Mouse (Mus musculus) lung, postnatal 0 days (tissue): ENCODE results near the gene Armc10. TPM values are rescaled to one million over a fixed set of nuclear protein-coding genes. Genes with fewer than 3 reads are reported as not detected.

Experiments used
- ATAC-seq: fragments of 200-750 bp; cut with Nextera tagmentation; 2 replicates; pipeline ENCODE4 v1.8.0; 2017; ENCODE audit warnings: moderate library complexity
- DNase-seq: peaks from one replicate; pipeline ENCODE4 v3.0.0-alpha.2; 2016; ENCODE audit warnings: low spot score
- H3K27ac ChIP-seq: fragments of 300-500 bp; sonication (generic); 2 replicates; pipeline ENCODE4 v1.5.1; 2014; ENCODE audit warnings: antibody characterized with exemption, mild to moderate bottlenecking, low read length, mixed read lengths
- H3K27me3 ChIP-seq: fragments of 300-500 bp; sonication (generic); replicated peaks from 2 replicates; pipeline ENCODE4 v1.6.1; 2014; ENCODE audit warnings: low read length, mixed read lengths; ENCODE audit not compliant: insufficient read depth
- H3K36me3 ChIP-seq: fragments of 300-500 bp; sonication (generic); 2 replicates; pipeline ENCODE4 v1.6.1; 2014; ENCODE audit warnings: low read length, mixed read lengths; ENCODE audit not compliant: insufficient read depth
- H3K4me1 ChIP-seq: fragments of 300-500 bp; sonication (generic); 2 replicates; pipeline ENCODE4 v1.6.1; 2014; ENCODE audit warnings: antibody characterized with exemption, low read depth, low read length, mixed read lengths; ENCODE audit not compliant: insufficient read depth
- H3K4me2 ChIP-seq: fragments of 300-500 bp; sonication (generic); replicated peaks from 2 replicates; pipeline ENCODE4 v1.6.1; 2014; ENCODE audit warnings: low read depth, mild to moderate bottlenecking, low read length, moderate library complexity, mixed read lengths
- H3K4me3 ChIP-seq: fragments of 300-500 bp; sonication (generic); 2 replicates; pipeline ENCODE4 v1.5.1; 2014; ENCODE audit warnings: low read depth, low read length
- H3K9ac ChIP-seq: fragments of 300-500 bp; sonication (generic); replicated peaks from 2 replicates; pipeline ENCODE4 v1.6.1; 2014; ENCODE audit warnings: low read depth, mild to moderate bottlenecking
- H3K9me3 ChIP-seq: fragments of 300-500 bp; sonication (generic); 2 replicates; pipeline ENCODE4 v1.6.1; 2016; ENCODE audit warnings: low read length, mixed read lengths
- CTCF ChIP-seq: IDR thresholded peaks from 2 replicates; pipeline ENCODE4 v1.5.1; 2016; ENCODE audit warnings: antibody characterized with exemption, mild to moderate bottlenecking
- EP300 ChIP-seq: IDR thresholded peaks from 2 replicates; pipeline ENCODE4 v1.6.1; 2016; ENCODE audit warnings: antibody characterized with exemption, mild to moderate bottlenecking, control low read depth
- WGBS: fragments of 180-500 bp; shearing (Covaris S2); extraction: QIAGEN DNeasy Blood & Tissue Kit; methylation state at CpG from one replicate; pipeline ENCODE4 v1.1.7; 2014; 5-methylcytosine and 5-hydroxymethylcytosine counted together
- polyA plus RNA-seq: library from polyadenylated mRNA; unstranded; fragments of >200 nt; fragmentation: Nextera tagmentation; extraction: Ambion mirVana; gene quantifications from 2 replicates; pipeline ENCODE4 v1.2.1, GENCODE M21; 2015

Armc10 gene
- polyA plus RNA-seq, 1 experiment from 2014 or later = 33.4 TPM

- H3K4me2 ChIP-seq = no peak overlapping the region
- no peak for TF ChIP-seq CTCF
- TF ChIP-seq EP300 = no peak
- no peak overlapping the region for H3K27ac ChIP-seq
- H3K27me3 ChIP-seq = no peaks in the 10 kb centered on the region
- 91% methylated on average over 11 of the region's 11 CpGs for WGBS
- no peak for ATAC-seq
- no peaks in the 10 kb centered on the region; the same call in 1 of the 2 replicates for H3K4me1 ChIP-seq
- no peak for DNase-seq
- no peak overlapping the region for H3K9ac ChIP-seq
- H3K9me3 ChIP-seq = no peaks in the 10 kb centered on the region
- H3K36me3 ChIP-seq = peaks cover 3% of the 10 kb centered on the region; the same call in 1 of the 2 replicates
- no peak overlapping the region for H3K4me3 ChIP-seq
Measured at GRCm38 (mm10) chr5:21663081-21663480, 17.5 kb downstream of the Armc10 start.

- Histone ChIP-seq H3K4me2 (no peak overlapping the region), H3K9ac (no peak overlapping the region), H3K27me3 (no peaks in the 10 kb centered on the region), H3K36me3 (peaks cover 3% of the 10 kb centered on the region; the same call in 1 of the 2 replicates), H3K9me3 (no peaks in the 10 kb centered on the region), H3K4me3 (no peak overlapping the region), H3K4me1 (no peaks in the 10 kb centered on the region), H3K27ac (no peak overlapping the region)
- DNase-seq (no peak), ATAC-seq (no peak)
- WGBS = 47% methylated on average over 8 of the region's 8 CpGs
- TF ChIP-seq EP300 = no peak
- TF ChIP-seq CTCF = peak; percentile 42
Measured at GRCm38 (mm10) chr5:21667191-21668137, 21.9 kb downstream of the Armc10 start.

DNA sequence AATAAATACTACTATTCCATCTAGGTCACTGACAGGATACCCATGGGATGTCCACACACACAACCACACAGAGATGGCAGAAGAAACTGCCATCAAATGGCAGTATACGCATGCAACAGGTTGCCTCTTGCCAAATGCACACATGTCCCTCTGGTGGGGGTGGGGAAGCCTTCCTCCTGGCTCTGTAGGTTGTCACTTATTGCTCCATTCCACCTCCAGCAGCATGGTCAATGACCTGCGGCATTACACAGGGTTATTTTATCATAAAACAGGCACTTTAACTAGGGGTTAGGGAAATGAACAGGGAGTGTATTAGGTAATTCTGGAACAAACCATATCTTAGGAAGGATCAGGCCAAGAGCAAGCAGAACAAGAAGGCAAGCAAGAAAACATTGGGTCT, 23.7 kb downstream of the Armc10 start:
- Histone ChIP-seq H3K9me3 (no peaks in the 10 kb centered on the region), H3K27me3 (no peaks in the 10 kb centered on the region), H3K4me2 (no peak overlapping the region), H3K4me1 (no peaks in the 10 kb centered on the region), H3K9ac (no peak overlapping the region), H3K36me3 (no peaks in the 10 kb centered on the region), H3K27ac (no peak overlapping the region), H3K4me3 (no peak overlapping the region)
- DNase-seq (no peak), ATAC-seq (no peak)
- no peak for TF ChIP-seq EP300
- no peak for TF ChIP-seq CTCF
- 86% methylated on average over 2 of the region's 2 CpGs for WGBS

DNA sequence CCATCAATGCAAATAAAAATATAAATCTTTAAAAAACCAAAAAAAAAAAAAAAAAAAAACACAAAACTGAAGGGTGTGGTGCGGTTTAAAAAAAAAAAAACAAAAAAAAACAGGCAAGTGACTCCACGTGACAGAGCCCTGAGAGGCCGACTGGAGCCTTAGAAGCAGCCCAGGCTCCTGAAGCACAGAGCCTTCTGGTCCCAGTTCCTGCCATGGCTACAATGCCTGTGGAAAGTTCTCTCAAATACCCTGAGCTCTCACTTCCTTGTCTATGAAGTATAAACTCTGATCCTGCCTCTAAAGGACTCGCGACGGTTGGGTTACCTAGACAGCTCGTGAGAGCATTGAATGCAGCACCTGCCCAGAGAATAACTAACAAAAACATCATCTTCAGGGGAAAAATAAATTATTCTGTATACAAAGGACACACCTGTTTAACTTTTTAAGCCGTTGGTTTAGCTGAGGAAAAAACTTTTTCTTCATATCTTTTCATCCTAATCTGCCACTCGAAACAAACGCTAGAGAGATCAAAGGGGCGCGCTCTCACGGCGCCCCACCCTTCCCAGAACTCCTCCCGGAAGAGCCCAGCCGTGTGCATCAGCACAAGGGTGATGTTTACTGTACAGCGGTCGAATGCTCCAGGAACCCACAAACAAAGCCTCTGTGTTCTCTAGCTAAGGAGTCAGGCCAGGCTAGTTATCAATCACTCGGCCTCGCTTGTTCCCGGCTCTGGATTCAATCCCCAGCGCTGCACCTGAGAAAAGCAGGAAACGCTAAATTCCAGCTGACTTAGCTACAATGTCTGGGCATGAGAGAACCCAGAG, 27.4 kb downstream of the Armc10 start:
- Histone ChIP-seq H3K27me3 (no peaks in the 10 kb centered on the region), H3K9me3 (no peaks in the 10 kb centered on the region), H3K27ac (peak overlapping the region; percentile 16), H3K4me1 (no peaks in the 10 kb centered on the region), H3K4me3 (peak overlapping the region; percentile 20; the same call in 1 of the 2 replicates), H3K36me3 (no peaks in the 10 kb centered on the region; the same call in 1 of the 2 replicates), H3K4me2 (peak overlapping the region; percentile 42), H3K9ac (no peak overlapping the region)
- DNase-seq (peak; percentile 62), ATAC-seq (peak; percentile 87)
- WGBS = 23% methylated on average over 23 of the region's 23 CpGs
- TF ChIP-seq EP300 (0 out of 2 replicates have a peak, but pooled peaks have one; percentile 30), CTCF (no peak)

GRCm38 (mm10) chr5:21673742-21674141, 28.1 kb downstream of the Armc10 start:
- no peak for DNase-seq
- no peak for ATAC-seq
- 83% methylated on average over 9 of the region's 9 CpGs for WGBS
- Histone ChIP-seq H3K4me3 (no peak overlapping the region), H3K27me3 (no peaks in the 10 kb centered on the region), H3K9me3 (no peaks in the 10 kb centered on the region), H3K27ac (no peak overlapping the region), H3K4me2 (no peak overlapping the region), H3K36me3 (no peaks in the 10 kb centered on the region; the same call in 1 of the 2 replicates), H3K4me1 (no peaks in the 10 kb centered on the region), H3K9ac (no peak overlapping the region)
- TF ChIP-seq EP300 = no peak
- no peak for TF ChIP-seq CTCF

GRCm38 (mm10) chr5:21675019-21675418, 29.4 kb downstream of the Armc10 start:
- ATAC-seq (no peak), DNase-seq (no peak)
- WGBS = 83% methylated on average over 12 of the region's 12 CpGs
- Histone ChIP-seq H3K9ac (no peak overlapping the region), H3K27me3 (no peaks in the 10 kb centered on the region), H3K27ac (no peak overlapping the region), H3K36me3 (no peaks in the 10 kb centered on the region; the same call in 1 of the 2 replicates), H3K4me3 (no peak overlapping the region), H3K4me1 (no peaks in the 10 kb centered on the region), H3K4me2 (no peak overlapping the region), H3K9me3 (no peaks in the 10 kb centered on the region)
- TF ChIP-seq CTCF (no peak), EP300 (no peak)
